In the genomic region with DNA sequence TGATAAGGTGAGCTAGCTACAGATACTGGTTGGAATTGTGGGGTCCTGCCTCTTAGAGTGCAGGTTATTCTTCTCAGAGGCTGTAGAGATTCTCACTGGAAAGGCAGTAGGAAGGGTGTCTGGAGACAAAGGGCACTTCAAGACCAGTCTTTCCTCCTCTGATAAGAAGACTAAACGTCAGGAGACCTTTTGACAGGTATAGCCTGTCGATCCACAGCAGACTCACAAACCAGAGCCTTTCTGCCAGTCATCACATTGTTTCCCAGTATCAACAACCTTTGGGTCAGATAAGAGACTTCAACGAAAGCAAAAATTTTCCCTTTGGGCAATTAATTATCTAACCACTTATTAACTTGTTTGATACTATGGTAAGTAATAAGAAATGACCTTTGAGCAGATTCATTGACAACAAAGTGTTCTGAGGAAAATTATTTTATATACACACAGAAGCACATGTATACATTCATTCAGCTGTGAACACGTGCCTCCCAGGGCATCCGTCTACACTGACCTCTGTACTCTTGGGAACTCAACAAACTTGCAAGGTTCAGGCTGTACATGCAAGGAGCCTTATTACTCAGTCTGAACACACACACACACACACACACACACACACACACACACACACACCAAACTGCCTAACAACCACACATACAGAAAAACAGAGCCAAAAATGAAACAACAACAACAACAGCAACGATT, we compare ENCODE assay signal across 30 mouse cellular contexts. TPM values are rescaled to one million over a fixed set of nuclear protein-coding genes. Genes with fewer than 3 reads are reported as not detected.
DNase-seq lines count a peak whose midpoint lies in the region; ATAC-seq lines count a peak whose summit lies in the region.
"Had no signal": no experiment of that assay in that cellular context is flagged by ENCODE, and none has a peak within 500 bp of the region (broad histone marks: within the 10 kb centered on the region; RNA-seq: fewer than 3 reads in every experiment).

No protein-coding gene starts in this region.

- H3K4me3 ChIP-seq in intestine, embryonic 16.5 days (ENCODE audit: low read length): no peak overlapping the region
- no peak overlapping the region for H3K4me3 ChIP-seq in stomach, embryonic 15.5 days (replicated peaks)
- no peak overlapping the region for H3K4me3 ChIP-seq in hindbrain, embryonic 13.5 days
- H3K4me3 ChIP-seq: forebrain, embryonic 10.5 days; forebrain, embryonic 13.5 days; heart, embryonic 13.5 days; hindbrain, embryonic 15.5 days had no signal

- no peak overlapping the region for H3K9ac ChIP-seq in intestine, embryonic 16.5 days (ENCODE audit: low read depth, low read length)
- no peak overlapping the region for H3K9ac ChIP-seq in stomach, embryonic 15.5 days
- H3K9ac ChIP-seq in hindbrain, embryonic 13.5 days: no peak overlapping the region
- H3K9ac ChIP-seq: forebrain, embryonic 13.5 days; heart, embryonic 13.5 days; hindbrain, embryonic 15.5 days had no signal

- peak overlapping the region; percentile 55 for H3K27ac ChIP-seq in intestine, embryonic 16.5 days (ENCODE audit: low read length)
- no peak overlapping the region for H3K27ac ChIP-seq in stomach, embryonic 15.5 days
- no peak overlapping the region for H3K27ac ChIP-seq in hindbrain, embryonic 13.5 days
- H3K27ac ChIP-seq: forebrain, embryonic 10.5 days; forebrain, embryonic 13.5 days; heart, embryonic 13.5 days; hindbrain, embryonic 15.5 days had no signal

- 41% methylated on average over 6 of the region's 6 CpGs for WGBS in intestine, embryonic 16.5 days
- 55% methylated on average over 6 of the region's 6 CpGs for WGBS in stomach, embryonic 15.5 days
- 90% methylated on average over 6 of the region's 6 CpGs for WGBS in hindbrain, embryonic 13.5 days

- peak; percentile 97 for ATAC-seq in intestine, embryonic 16.5 days
- peak; percentile 47; the same call in 1 of the 2 replicates for ATAC-seq in stomach, embryonic 15.5 days (ENCODE audit: insufficient read depth, low FRiP score, low read depth)
- ATAC-seq in hindbrain, embryonic 13.5 days (ENCODE audit: low FRiP score): no peak
- ATAC-seq: forebrain, embryonic 13.5 days; forebrain, embryonic 16.5 days; Patski had no signal

- H3K36me3 ChIP-seq in intestine, embryonic 16.5 days (ENCODE audit: control insufficient read depth, insufficient read depth, low read length): no peaks in the 10 kb centered on the region
- no peaks in the 10 kb centered on the region for H3K36me3 ChIP-seq in stomach, embryonic 15.5 days
- no peaks in the 10 kb centered on the region for H3K36me3 ChIP-seq in hindbrain, embryonic 13.5 days
- H3K36me3 ChIP-seq: forebrain, embryonic 10.5 days; G1E; heart, embryonic 13.5 days; hindbrain, embryonic 15.5 days had no signal

- H3K4me2 ChIP-seq in intestine, embryonic 16.5 days (ENCODE audit: low read depth, low read length): no peak overlapping the region
- no peak overlapping the region for H3K4me2 ChIP-seq in stomach, embryonic 15.5 days
- H3K4me2 ChIP-seq in hindbrain, embryonic 13.5 days: no peak overlapping the region
- H3K4me2 ChIP-seq: forebrain, embryonic 13.5 days; heart, embryonic 13.5 days; hindbrain, embryonic 15.5 days had no signal

- H3K4me1 ChIP-seq in intestine, embryonic 16.5 days (ENCODE audit: control insufficient read depth, insufficient read depth, low read length): no peaks in the 10 kb centered on the region; the same call in 1 of the 2 replicates
- H3K4me1 ChIP-seq in stomach, embryonic 15.5 days: no peaks in the 10 kb centered on the region
- H3K4me1 ChIP-seq in hindbrain, embryonic 13.5 days (replicated peaks): no peaks in the 10 kb centered on the region
- H3K4me1 ChIP-seq: forebrain, embryonic 10.5 days; forebrain, embryonic 13.5 days; heart, embryonic 13.5 days; hindbrain, embryonic 15.5 days had no signal

- H3K27me3 ChIP-seq in intestine, embryonic 16.5 days (replicated peaks; ENCODE audit: control insufficient read depth, insufficient read depth, low read length): no peaks in the 10 kb centered on the region
- no peaks in the 10 kb centered on the region for H3K27me3 ChIP-seq in stomach, embryonic 15.5 days (replicated peaks)
- H3K27me3 ChIP-seq in hindbrain, embryonic 13.5 days: no peaks in the 10 kb centered on the region
- H3K27me3 ChIP-seq: forebrain, embryonic 13.5 days; heart, embryonic 13.5 days; hindbrain, embryonic 15.5 days had no signal

- DNase-seq in kidney, adult 18-20 months: peak; percentile 2
- DNase-seq in kidney, postnatal 36 days: no peak
- DNase-seq in yolk sac, embryonic 10.5 days (ENCODE audit: low spot score): peak; percentile 62
- DNase-seq in gastrocnemius, postnatal 25 days: no peak
- DNase-seq: adrenal gland, adult 2 months; adrenal gland, postnatal 14 days; B cell, adult 2 months; cerebellum, adult 11-12 months; cerebellum, adult 8-10 months; cerebellum, postnatal 10 days; cerebellum, postnatal 36 days; gastrocnemius, postnatal 10 days; heart, adult 18-20 months; heart, postnatal 14 days; heart, postnatal 4 days had no signal

- H3K9me3 ChIP-seq in intestine, embryonic 16.5 days (ENCODE audit: control insufficient read depth, low read length): no peaks in the 10 kb centered on the region
- H3K9me3 ChIP-seq in stomach, embryonic 15.5 days: no peaks in the 10 kb centered on the region
- H3K9me3 ChIP-seq in hindbrain, embryonic 13.5 days: no peaks in the 10 kb centered on the region
- H3K9me3 ChIP-seq: forebrain, embryonic 10.5 days; forebrain, embryonic 13.5 days; G1E; heart, embryonic 13.5 days; hindbrain, embryonic 15.5 days had no signal

RNA-seq across cellular contexts. Expression of a gene that starts 27.4 kb away (rescaled TPM):
- 93.5 and 131 TPM in 2 replicates for polyA plus RNA-seq in intestine, embryonic 16.5 days (2015; fragmentation: Nextera tagmentation; extraction: Ambion mirVana)
- polyA plus RNA-seq in stomach, embryonic 15.5 days (2015; fragmentation: Nextera tagmentation; extraction: Ambion mirVana): 11.9 and 12.5 TPM in 2 replicates
- total RNA-seq in gastrocnemius, postnatal 25 days (2021): not detected
- polyA plus RNA-seq in hindbrain, embryonic 13.5 days (2015; fragmentation: Nextera tagmentation; extraction: Ambion mirVana): 0.04 TPM in 1 of 2 replicates, not detected in the other
- total RNA-seq: adrenal gland, adult 2 months; gastrocnemius, adult 18-20 months; gastrocnemius, postnatal 10 days; gastrocnemius, postnatal 4 days; heart, postnatal 4 days had no signal
- polyA plus RNA-seq: adrenal gland, adult 2 months; cortical plate, adult 2 months; embryonic facial prominence, embryonic 11.5 days; forebrain, embryonic 10.5 days; forebrain, embryonic 16.5 days; G1E; heart, embryonic 13.5 days; hindbrain, embryonic 11.5 days had no signal

RNA-seq across cellular contexts. Expression of a gene that starts 58.0 kb away (rescaled TPM):
- polyA plus RNA-seq in intestine, embryonic 16.5 days (2015; fragmentation: Nextera tagmentation; extraction: Ambion mirVana): 408 and 430 TPM in 2 replicates
- polyA plus RNA-seq in stomach, embryonic 15.5 days (2015; fragmentation: Nextera tagmentation; extraction: Ambion mirVana): 428 and 431 TPM in 2 replicates
- total RNA-seq in gastrocnemius, postnatal 25 days (2021): 10 to 100 TPM; 54.0 to 54.3 TPM
- 613 and 627 TPM in 2 replicates for polyA plus RNA-seq in hindbrain, embryonic 13.5 days (2015; fragmentation: Nextera tagmentation; extraction: Ambion mirVana)

Comparison
In these comparisons a context has a peak if more than half of its experiments do, and no peak if none do; other contexts are left out.
1. DNase-seq: peak in kidney, adult 18-20 months (single experiment) and yolk sac, embryonic 10.5 days (single experiment); none in kidney, postnatal 36 days (0 of 2) and gastrocnemius, postnatal 25 days (single experiment).
2. RNA of a gene that starts 27.4 kb away (polyA plus RNA-seq): 93.5 to 131 TPM in intestine, embryonic 16.5 days and 11.9 to 12.5 TPM in stomach, embryonic 15.5 days; 0.04 TPM in hindbrain, embryonic 13.5 days; every median in the first group is over 10 times any median in the second.